Mouse (Mus musculus): ENCODE results near the gene Fmod.

Fmod gene

DNA sequence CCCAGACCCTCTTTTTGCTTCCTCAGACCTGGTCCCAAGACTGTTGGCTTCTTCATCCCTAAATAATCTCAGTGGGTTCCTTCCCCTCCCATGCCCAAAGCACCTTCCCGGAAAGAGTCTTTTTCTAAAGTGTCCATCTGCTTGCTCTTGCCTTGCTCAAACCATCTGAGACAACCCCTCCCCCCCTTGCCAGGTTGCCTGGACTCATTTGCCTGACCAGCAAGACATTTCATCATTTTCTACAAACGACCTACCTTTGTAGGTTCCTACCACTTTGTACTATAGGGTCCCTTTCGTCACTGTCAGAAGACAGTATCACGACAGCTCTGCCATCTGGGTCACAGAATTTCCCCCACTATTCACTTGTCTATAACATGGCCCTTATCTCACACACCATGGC is 43.4 kb downstream of the Fmod start:
- Histone ChIP-seq H3K4me1 (replicated peaks; ENCODE audit: low read depth, low read length) (peaks cover 91% of the 10 kb centered on the region), H3K36me3 (ENCODE audit: insufficient read depth, low read length) (peaks cover 28% of the 10 kb centered on the region), H3K27me3 (ENCODE audit: insufficient read depth, low read length) (peaks cover 26% of the 10 kb centered on the region), H3K9me3 (ENCODE audit: low read length) (no peaks in the 10 kb centered on the region), H3K4me3 (replicated peaks; ENCODE audit: low read length) (no peak overlapping the region)
- TF ChIP-seq CTCF (conservative IDR thresholded peaks at IDR 0.05; ENCODE audit: low read length) (no peak), POU5F1 (IDR thresholded peaks at IDR 0.05; ENCODE audit: borderline replicate concordance, low read length) (no peak), NANOG (IDR thresholded peaks at IDR 0.05; ENCODE audit: borderline replicate concordance, low read length) (no peak)

- peaks cover 91% of the 10 kb centered on the region for H3K4me1 ChIP-seq (replicated peaks; ENCODE audit: low read depth, low read length)
- no peak overlapping the region for H3K4me3 ChIP-seq (replicated peaks; ENCODE audit: low read length)
- TF ChIP-seq POU5F1 (IDR thresholded peaks at IDR 0.05; ENCODE audit: borderline replicate concordance, low read length) (no peak), CTCF (conservative IDR thresholded peaks at IDR 0.05; ENCODE audit: low read length) (no peak), NANOG (IDR thresholded peaks at IDR 0.05; ENCODE audit: borderline replicate concordance, low read length) (no peak)
- peaks cover 22% of the 10 kb centered on the region for H3K36me3 ChIP-seq (ENCODE audit: insufficient read depth, low read length)
- H3K9me3 ChIP-seq (ENCODE audit: low read length) = no peaks in the 10 kb centered on the region
- H3K27me3 ChIP-seq (ENCODE audit: insufficient read depth, low read length) = peaks cover 30% of the 10 kb centered on the region
These were observed 43.9 kb downstream of the Fmod start for GRCm38 (mm10) chr1:134080881-134081450.

- Histone ChIP-seq H3K4me1 (replicated peaks; ENCODE audit: low read depth, low read length) (peaks cover 87% of the 10 kb centered on the region), H3K27me3 (ENCODE audit: insufficient read depth, low read length) (peaks cover 37% of the 10 kb centered on the region), H3K9me3 (ENCODE audit: low read length) (no peaks in the 10 kb centered on the region), H3K36me3 (ENCODE audit: insufficient read depth, low read length) (peaks cover 1% of the 10 kb centered on the region; the same call in 1 of the 2 replicates), H3K4me3 (replicated peaks; ENCODE audit: low read length) (no peak overlapping the region)
- TF ChIP-seq CTCF (conservative IDR thresholded peaks at IDR 0.05; ENCODE audit: low read length) (no peak), POU5F1 (IDR thresholded peaks at IDR 0.05; ENCODE audit: borderline replicate concordance, low read length) (no peak)
These were observed 46.0 kb downstream of the Fmod start for GRCm38 (mm10) chr1:134082987-134083516.

GRCm38 (mm10) chr1:134083676-134084075 is 46.6 kb downstream of the Fmod start:
- H3K4me1 ChIP-seq (replicated peaks; ENCODE audit: low read depth, low read length) = peaks cover 83% of the 10 kb centered on the region
- no peak for TF ChIP-seq POU5F1 (IDR thresholded peaks at IDR 0.05; ENCODE audit: borderline replicate concordance, low read length)
- no peak for TF ChIP-seq CTCF (conservative IDR thresholded peaks at IDR 0.05; ENCODE audit: low read length)
- TF ChIP-seq NANOG (IDR thresholded peaks at IDR 0.05; ENCODE audit: borderline replicate concordance, low read length) = no peak
- H3K36me3 ChIP-seq (ENCODE audit: insufficient read depth, low read length) = no peaks in the 10 kb centered on the region
- peaks cover 33% of the 10 kb centered on the region for H3K27me3 ChIP-seq (ENCODE audit: insufficient read depth, low read length)
- H3K4me3 ChIP-seq (replicated peaks; ENCODE audit: low read length) = no peak overlapping the region
- H3K9me3 ChIP-seq (ENCODE audit: low read length) = no peaks in the 10 kb centered on the region

DNA sequence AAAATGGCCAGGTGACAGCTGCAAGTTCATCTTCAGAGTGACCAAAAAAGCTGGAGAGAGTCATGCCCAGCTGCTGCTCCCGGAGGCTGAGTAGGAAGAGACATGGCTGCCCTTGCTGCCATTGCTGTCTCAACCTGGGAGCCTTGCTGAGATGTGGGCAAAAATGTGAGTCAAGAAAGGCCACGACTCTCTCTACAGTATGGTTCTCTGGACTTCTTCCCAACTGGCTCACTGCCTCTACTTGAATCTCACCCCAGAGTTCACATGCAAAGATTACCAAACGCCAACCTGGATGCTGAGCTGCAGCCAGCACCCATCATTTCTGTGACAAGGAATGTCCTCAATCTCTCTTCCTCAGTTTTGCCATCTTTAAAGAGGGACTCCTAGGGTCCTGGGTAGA is 47.1 kb downstream of the Fmod start:
- Histone ChIP-seq H3K4me1 (replicated peaks; ENCODE audit: low read depth, low read length) (peaks cover 83% of the 10 kb centered on the region), H3K36me3 (ENCODE audit: insufficient read depth, low read length) (no peaks in the 10 kb centered on the region), H3K27me3 (ENCODE audit: insufficient read depth, low read length) (peaks cover 33% of the 10 kb centered on the region), H3K9me3 (ENCODE audit: low read length) (no peaks in the 10 kb centered on the region), H3K4me3 (replicated peaks; ENCODE audit: low read length) (no peak overlapping the region)
- no peak for TF ChIP-seq CTCF (conservative IDR thresholded peaks at IDR 0.05; ENCODE audit: low read length)
- no peak for TF ChIP-seq NANOG (IDR thresholded peaks at IDR 0.05; ENCODE audit: borderline replicate concordance, low read length)
- no peak for TF ChIP-seq POU5F1 (IDR thresholded peaks at IDR 0.05; ENCODE audit: borderline replicate concordance, low read length)

GRCm38 (mm10) chr1:134086017-134086416 is 49.0 kb downstream of the Fmod start:
- Histone ChIP-seq H3K9me3 (ENCODE audit: low read length) (no peaks in the 10 kb centered on the region), H3K36me3 (ENCODE audit: insufficient read depth, low read length) (no peaks in the 10 kb centered on the region), H3K27me3 (ENCODE audit: insufficient read depth, low read length) (peaks cover 43% of the 10 kb centered on the region), H3K4me3 (replicated peaks; ENCODE audit: low read length) (peak overlapping the region; percentile 56; the same call in 1 of the 2 replicates), H3K4me1 (replicated peaks; ENCODE audit: low read depth, low read length) (peaks cover 65% of the 10 kb centered on the region)
- TF ChIP-seq NANOG (IDR thresholded peaks at IDR 0.05; ENCODE audit: borderline replicate concordance, low read length) (no peak), POU5F1 (IDR thresholded peaks at IDR 0.05; ENCODE audit: borderline replicate concordance, low read length) (no peak), CTCF (conservative IDR thresholded peaks at IDR 0.05; ENCODE audit: low read length) (no peak)

DNA sequence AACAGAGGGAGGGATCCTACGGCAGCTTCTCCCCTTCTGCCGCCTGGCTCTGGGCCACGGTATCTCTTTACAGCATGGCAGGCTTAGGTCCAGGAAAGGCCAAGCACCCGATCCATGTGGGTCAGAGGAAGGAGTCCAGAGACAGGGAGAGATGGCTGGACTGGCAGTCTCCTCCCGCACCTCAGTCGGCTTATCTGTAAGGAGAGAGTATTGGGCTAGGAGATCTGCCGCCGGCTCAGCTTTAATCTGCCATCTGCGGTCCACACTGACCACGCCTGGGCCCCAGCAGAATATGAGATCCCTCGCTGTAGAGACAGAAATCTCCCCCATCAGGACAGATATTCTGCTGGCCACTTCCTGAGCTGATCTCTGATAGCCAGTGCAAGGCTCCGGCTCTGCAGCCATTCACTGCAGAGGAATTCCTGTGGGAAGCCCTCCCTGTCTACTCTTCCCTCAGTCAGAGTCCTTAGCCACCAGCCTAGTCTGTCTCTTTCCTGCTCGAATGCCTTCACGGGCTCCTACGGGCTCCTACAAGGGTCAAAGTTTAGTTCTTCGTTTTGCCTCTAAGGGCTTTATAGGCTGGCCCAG is 49.9 kb downstream of the Fmod start:
- no peaks in the 10 kb centered on the region for H3K9me3 ChIP-seq (ENCODE audit: low read length)
- no peaks in the 10 kb centered on the region for H3K36me3 ChIP-seq (ENCODE audit: insufficient read depth, low read length)
- H3K4me1 ChIP-seq (replicated peaks; ENCODE audit: low read depth, low read length) = peaks cover 58% of the 10 kb centered on the region
- peak overlapping the region; percentile 56 for H3K4me3 ChIP-seq (replicated peaks; ENCODE audit: low read length)
- TF ChIP-seq CTCF (conservative IDR thresholded peaks at IDR 0.05; ENCODE audit: low read length) (no peak), NANOG (IDR thresholded peaks at IDR 0.05; ENCODE audit: borderline replicate concordance, low read length) (no peak), POU5F1 (IDR thresholded peaks at IDR 0.05; ENCODE audit: borderline replicate concordance, low read length) (no peak)
- H3K27me3 ChIP-seq (ENCODE audit: insufficient read depth, low read length) = peaks cover 52% of the 10 kb centered on the region

GRCm38 (mm10) chr1:134089074-134089473 is 52.0 kb downstream of the Fmod start:
- Histone ChIP-seq H3K4me1 (replicated peaks; ENCODE audit: low read depth, low read length) (peaks cover 56% of the 10 kb centered on the region), H3K9me3 (ENCODE audit: low read length) (no peaks in the 10 kb centered on the region), H3K4me3 (replicated peaks; ENCODE audit: low read length) (no peak overlapping the region), H3K36me3 (ENCODE audit: insufficient read depth, low read length) (no peaks in the 10 kb centered on the region), H3K27me3 (ENCODE audit: insufficient read depth, low read length) (peaks cover 63% of the 10 kb centered on the region)
- no peak for TF ChIP-seq NANOG (IDR thresholded peaks at IDR 0.05; ENCODE audit: borderline replicate concordance, low read length)
- no peak for TF ChIP-seq CTCF (conservative IDR thresholded peaks at IDR 0.05; ENCODE audit: low read length)
- TF ChIP-seq POU5F1 (IDR thresholded peaks at IDR 0.05; ENCODE audit: borderline replicate concordance, low read length) = no peak
